Mouse (Mus musculus) ES-Bruce4 (cell line): ENCODE measurements at regions not wholly inside any gene's neighbourhood (a gene's known extent, or its start where the extent isn't known, plus 50 kb on each side); places are given as distances from the start of the nearest gene placed in this dataset.

Source experiments
- CTCF ChIP-seq: IDR thresholded peaks from one replicate; pipeline ENCODE4 v1.8.1; 2011; ENCODE audit warnings: low read depth, low read length
- POLR2A ChIP-seq: IDR thresholded peaks from one replicate; pipeline ENCODE4 v1.8.1; 2011; ENCODE audit warnings: low read length; ENCODE audit not compliant: insufficient read depth

DNA sequence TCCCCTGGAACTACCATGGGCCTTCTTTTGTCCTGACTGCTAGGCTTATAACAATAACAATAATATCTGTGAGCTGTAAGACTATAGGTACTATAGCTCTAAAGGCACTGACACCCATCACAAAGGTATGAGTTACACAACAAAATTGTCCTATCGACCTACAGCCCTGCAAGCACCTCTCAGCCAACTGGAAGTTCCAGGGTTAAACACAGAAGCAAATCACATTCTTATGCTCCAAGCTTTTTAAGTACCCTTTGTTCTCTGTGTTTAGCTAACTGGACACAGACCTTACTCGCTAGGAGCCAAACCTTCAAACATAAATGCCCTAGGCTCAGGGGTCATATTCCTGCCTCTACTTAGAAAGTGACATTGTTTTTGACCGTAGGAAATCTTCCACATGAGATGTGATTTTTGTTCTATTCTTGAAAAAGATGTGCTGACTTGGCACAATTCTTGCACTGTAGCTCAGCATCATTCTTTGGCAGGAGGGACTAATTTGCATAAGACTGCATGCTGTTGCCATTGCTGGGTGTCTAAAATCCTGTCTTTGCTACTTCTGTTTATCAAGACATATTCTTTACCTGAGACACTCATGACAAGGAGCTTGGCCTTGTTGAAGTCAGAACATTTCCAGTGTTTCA, 66.8 kb upstream of the Tbl1x start:
- TF ChIP-seq CTCF (no peak), POLR2A (no peak)
